Mouse (Mus musculus) megakaryocyte, embryonic 14.5 days (primary cell): ENCODE results near the gene Ggt1. TPM values are rescaled to one million over a fixed set of nuclear protein-coding genes. Genes with fewer than 3 reads are reported as not detected.

ENCODE experiments used
- H3K27me3 ChIP-seq: replicated peaks from 2 replicates; pipeline ENCODE3; 2012; ENCODE audit warnings: inconsistent platforms
- H3K36me3 ChIP-seq: replicated peaks from 2 replicates; pipeline ENCODE3; 2012; ENCODE audit warnings: low read length, inconsistent platforms, mixed read lengths
- H3K4me1 ChIP-seq: 2 replicates; pipeline ENCODE4 v1.6.1; 2012; ENCODE audit warnings: inconsistent platforms
- H3K4me3 ChIP-seq: replicated peaks from 2 replicates; pipeline ENCODE3; 2012; ENCODE audit warnings: moderate library complexity, mild to moderate bottlenecking, inconsistent platforms
- H3K9me3 ChIP-seq: 2 replicates; pipeline ENCODE4 v1.6.1; 2012; ENCODE audit warnings: inconsistent platforms
- FLI1 ChIP-seq: IDR thresholded peaks from 2 replicates; pipeline ENCODE4 v1.6.1; 2012; ENCODE audit warnings: low read length, inconsistent platforms, mixed read lengths
- GATA1 ChIP-seq: IDR thresholded peaks from 3 replicates; pipeline ENCODE4 v1.6.1; 2012; ENCODE audit warnings: mixed read lengths, low read length, inconsistent platforms, borderline replicate concordance
- polyA plus RNA-seq: library from polyadenylated mRNA; stranded (reverse); fragments of >175 nt; gene quantifications from 2 replicates; pipeline ENCODE4 v1.2.3, GENCODE M21; 2012; ENCODE audit warnings: low replicate concordance; ENCODE audit not compliant: insufficient read depth

Ggt1 gene
- polyA plus RNA-seq, 1 experiment, result 0.84 TPM

GRCm38 (mm10) chr10:75620818-75621217, 59.4 kb downstream of the Ggt1 start:
- Histone ChIP-seq H3K9me3 (peaks cover 7% of the 10 kb centered on the region), H3K4me3 (no peak overlapping the region), H3K27me3 (no peaks in the 10 kb centered on the region), H3K36me3 (peaks cover 3% of the 10 kb centered on the region), H3K4me1 (peaks cover 14% of the 10 kb centered on the region; the same call in 1 of the 2 replicates)
- no peak for TF ChIP-seq FLI1

- no peaks in the 10 kb centered on the region for H3K36me3 ChIP-seq
- TF ChIP-seq GATA1 (no peak), FLI1 (no peak)
Observed at GRCm38 (mm10) chr10:75625920-75626319, 64.5 kb downstream of the Ggt1 start.

GRCm38 (mm10) chr10:75626991-75627390, 65.6 kb downstream of the Ggt1 start:
- H3K4me1 ChIP-seq, result peaks cover 15% of the 10 kb centered on the region
- TF ChIP-seq GATA1 (no peak), FLI1 (no peak)

More at GRCm38 (mm10) chr10:75625920-75626319, 64.5 kb downstream of the Ggt1 start:
- Histone ChIP-seq H3K9me3 (peaks cover 26% of the 10 kb centered on the region), H3K4me3 (no peak overlapping the region), H3K27me3 (peaks cover 5% of the 10 kb centered on the region), H3K4me1 (peaks cover 13% of the 10 kb centered on the region)

GRCm38 (mm10) chr10:75627490-75627889, 66.1 kb downstream of the Ggt1 start:
- H3K27me3 ChIP-seq, result peaks cover 9% of the 10 kb centered on the region
- peaks cover 16% of the 10 kb centered on the region for H3K4me1 ChIP-seq
- H3K4me3 ChIP-seq, result no peak overlapping the region
- TF ChIP-seq GATA1 (no peak), FLI1 (no peak)
- no peaks in the 10 kb centered on the region for H3K36me3 ChIP-seq
- H3K9me3 ChIP-seq, result peaks cover 19% of the 10 kb centered on the region

More at GRCm38 (mm10) chr10:75626991-75627390, 65.6 kb downstream of the Ggt1 start:
- H3K9me3 ChIP-seq, result peaks cover 22% of the 10 kb centered on the region
- no peak overlapping the region for H3K4me3 ChIP-seq
- H3K27me3 ChIP-seq, result peaks cover 8% of the 10 kb centered on the region
- H3K36me3 ChIP-seq, result no peaks in the 10 kb centered on the region

GRCm38 (mm10) chr10:75632633-75633032, 71.2 kb downstream of the Ggt1 start:
- TF ChIP-seq GATA1, result no peak
- TF ChIP-seq FLI1, result no peak
- H3K9me3 ChIP-seq, result peaks cover 19% of the 10 kb centered on the region
- no peak overlapping the region for H3K4me3 ChIP-seq
- no peaks in the 10 kb centered on the region for H3K36me3 ChIP-seq
- peaks cover 32% of the 10 kb centered on the region for H3K27me3 ChIP-seq
- peaks cover 30% of the 10 kb centered on the region for H3K4me1 ChIP-seq

- TF ChIP-seq GATA1, result no peak
- no peak for TF ChIP-seq FLI1
- Histone ChIP-seq H3K27me3 (peaks cover 36% of the 10 kb centered on the region), H3K4me3 (no peak overlapping the region), H3K9me3 (peaks cover 19% of the 10 kb centered on the region), H3K36me3 (no peaks in the 10 kb centered on the region), H3K4me1 (peaks cover 31% of the 10 kb centered on the region)
Observed at GRCm38 (mm10) chr10:75633048-75633447, 71.6 kb downstream of the Ggt1 start.

- H3K4me3 ChIP-seq, result no peak overlapping the region
- no peaks in the 10 kb centered on the region for H3K36me3 ChIP-seq
- peaks cover 34% of the 10 kb centered on the region for H3K4me1 ChIP-seq
- no peak for TF ChIP-seq GATA1
- TF ChIP-seq FLI1, result no peak
- H3K9me3 ChIP-seq, result peaks cover 18% of the 10 kb centered on the region
- peaks cover 42% of the 10 kb centered on the region for H3K27me3 ChIP-seq
Observed at GRCm38 (mm10) chr10:75633576-75634139, 72.3 kb downstream of the Ggt1 start.

GRCm38 (mm10) chr10:75634610-75635009, 73.2 kb downstream of the Ggt1 start:
- TF ChIP-seq FLI1 (no peak), GATA1 (no peak)
- Histone ChIP-seq H3K27me3 (peaks cover 48% of the 10 kb centered on the region), H3K4me1 (peaks cover 36% of the 10 kb centered on the region), H3K36me3 (no peaks in the 10 kb centered on the region), H3K4me3 (no peak overlapping the region), H3K9me3 (peaks cover 9% of the 10 kb centered on the region)

- peaks cover 52% of the 10 kb centered on the region for H3K27me3 ChIP-seq
- H3K4me1 ChIP-seq, result peaks cover 36% of the 10 kb centered on the region
- H3K9me3 ChIP-seq, result peaks cover 3% of the 10 kb centered on the region
- TF ChIP-seq GATA1, result no peak
- TF ChIP-seq FLI1, result no peak
- H3K4me3 ChIP-seq, result peak overlapping the region; percentile 72
- no peaks in the 10 kb centered on the region for H3K36me3 ChIP-seq
Observed at GRCm38 (mm10) chr10:75635019-75635692, 73.8 kb downstream of the Ggt1 start.

GRCm38 (mm10) chr10:75635693-75636055, 74.3 kb downstream of the Ggt1 start:
- H3K4me3 ChIP-seq, result peak overlapping the region; percentile 72
- TF ChIP-seq GATA1, result no peak
- TF ChIP-seq FLI1, result no peak
- peaks cover 57% of the 10 kb centered on the region for H3K27me3 ChIP-seq
- peaks cover 36% of the 10 kb centered on the region for H3K4me1 ChIP-seq
- H3K36me3 ChIP-seq, result no peaks in the 10 kb centered on the region
- H3K9me3 ChIP-seq, result no peaks in the 10 kb centered on the region

Other genes starting within 250 kb of the Ggt1 start
- 10.7 and 16.9 TPM in 2 replicates for gene Adora2a, start 244.7 kb upstream of the Ggt1 start, polyA plus RNA-seq
- gene Upb1, start 160.5 kb upstream of the Ggt1 start, polyA plus RNA-seq, result not detected in 2 replicates
- 18.1 TPM in 1 of 2 replicates, not detected in the other for gene Snrpd3, start 44.1 kb upstream of the Ggt1 start, polyA plus RNA-seq
- 17.3 and 19.1 TPM in 2 replicates for gene Gucd1, start 43.6 kb upstream of the Ggt1 start, polyA plus RNA-seq
- not detected in 2 replicates for gene Lrrc75b, start 1.3 kb upstream of the Ggt1 start, polyA plus RNA-seq
- 4.5 and 13.7 TPM in 2 replicates for gene Ggt5, start 27.7 kb downstream of the Ggt1 start, polyA plus RNA-seq
- 0.17 TPM in 1 of 2 replicates, not detected in the other for gene Susd2, start 82.4 kb downstream of the Ggt1 start, polyA plus RNA-seq
- gene Cabin1, start 202.7 kb downstream of the Ggt1 start, polyA plus RNA-seq, result 31.2 and 49.1 TPM in 2 replicates
- gene Ddt, start 211.8 kb downstream of the Ggt1 start, polyA plus RNA-seq, result 51.1 and 91.0 TPM in 2 replicates
- gene Gm20441, start 219.3 kb downstream of the Ggt1 start, polyA plus RNA-seq, result not detected in 2 replicates
- 1.6 TPM in 1 of 2 replicates, not detected in the other for gene Gstt3, start 219.8 kb downstream of the Ggt1 start, polyA plus RNA-seq
- gene Gstt1, start 237.0 kb downstream of the Ggt1 start, polyA plus RNA-seq, result 44.0 and 52.9 TPM in 2 replicates